9 mouse cellular contexts compared by ENCODE assay signal in the genomic region with DNA sequence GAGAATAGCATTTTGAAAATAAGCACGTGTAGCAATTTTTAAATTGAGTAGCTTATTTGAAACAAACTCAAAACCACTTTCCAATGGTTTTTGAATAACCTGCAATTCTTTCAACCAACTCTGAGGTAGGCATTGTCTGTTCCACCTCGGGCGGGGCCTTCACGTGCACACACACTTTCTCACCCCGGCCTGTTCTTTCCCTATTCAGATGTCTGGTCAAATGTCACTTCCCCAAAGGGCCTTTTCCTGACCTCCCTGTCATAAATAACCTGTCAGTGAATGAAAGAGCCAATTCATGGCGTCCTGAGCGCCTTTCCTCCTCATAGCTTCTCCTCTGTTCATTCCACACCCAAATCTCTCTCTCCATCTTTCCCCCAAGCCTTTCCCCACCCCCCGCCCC. TPM values are rescaled to one million over a fixed set of nuclear protein-coding genes. Genes with fewer than 3 reads are reported as not detected.
DNase-seq lines count a peak whose midpoint lies in the region; ATAC-seq and TF ChIP-seq lines count a peak whose summit lies in the region.
"Had no signal": no experiment of that assay in that cellular context is flagged by ENCODE, and none has a peak within 500 bp of the region (broad histone marks: within the 10 kb centered on the region; RNA-seq: fewer than 3 reads in every experiment).

No protein-coding gene starts in this region.

- no peak overlapping the region for H3K9ac ChIP-seq in lung, embryonic 14.5 days
- no peak overlapping the region for H3K9ac ChIP-seq in forebrain, embryonic 16.5 days (replicated peaks; ENCODE audit: low read depth, low read length)

- H3K27me3 ChIP-seq in heart, embryonic 10.5 days (ENCODE audit: insufficient read depth, poor library complexity, severe bottlenecking) = no peaks in the 10 kb centered on the region
- no peaks in the 10 kb centered on the region for H3K27me3 ChIP-seq in lung, embryonic 14.5 days (ENCODE audit: insufficient read depth, low read length)
- H3K27me3 ChIP-seq in forebrain, embryonic 16.5 days (replicated peaks; ENCODE audit: control insufficient read depth, insufficient read depth, low read length) = no peaks in the 10 kb centered on the region

- peaks cover 84% of the 10 kb centered on the region for H3K4me1 ChIP-seq in heart, embryonic 10.5 days
- H3K4me1 ChIP-seq in lung, embryonic 14.5 days (ENCODE audit: insufficient read depth) = peaks cover 71% of the 10 kb centered on the region
- peaks cover 13% of the 10 kb centered on the region for H3K4me1 ChIP-seq in forebrain, embryonic 16.5 days (replicated peaks; ENCODE audit: control insufficient read depth, insufficient read depth, low read length)

- 32% methylated on average over 8 of the region's 8 CpGs for WGBS in heart, embryonic 10.5 days
- WGBS in lung, embryonic 14.5 days = 23% methylated on average over 8 of the region's 8 CpGs
- 58% methylated on average over 8 of the region's 8 CpGs for WGBS in forebrain, embryonic 16.5 days

- no peak overlapping the region for H3K4me2 ChIP-seq in lung, embryonic 14.5 days
- no peak overlapping the region for H3K4me2 ChIP-seq in forebrain, embryonic 16.5 days (ENCODE audit: low read length)

- intact Hi-C loops in heart, postnatal 14 days (cut with DNase I) = no loop called here
- intact Hi-C loops in left cerebral cortex, postnatal 14 days (cut with DNase I) = no loop called here

- ATAC-seq in lung, embryonic 14.5 days (ENCODE audit: insufficient read depth) = no peak
- ATAC-seq in forebrain, embryonic 16.5 days = no peak

- TF ChIP-seq CTCF in lung, embryonic 14.5 days (IDR thresholded peaks at IDR 0.05; ENCODE audit: low read depth) = no peak

- H3K4me3 ChIP-seq in heart, embryonic 10.5 days = no peak overlapping the region
- no peak overlapping the region for H3K4me3 ChIP-seq in lung, embryonic 14.5 days (ENCODE audit: low read depth, low read length)
- no peak overlapping the region for H3K4me3 ChIP-seq in forebrain, embryonic 16.5 days (replicated peaks; ENCODE audit: low read length)

- H3K9me3 ChIP-seq in heart, embryonic 10.5 days = no peaks in the 10 kb centered on the region
- H3K9me3 ChIP-seq in lung, embryonic 14.5 days (ENCODE audit: low read depth, low read length) = no peaks in the 10 kb centered on the region
- no peaks in the 10 kb centered on the region for H3K9me3 ChIP-seq in forebrain, embryonic 16.5 days (ENCODE audit: control insufficient read depth, low read length)

- no peak for DNase-seq in heart, embryonic 10.5 days (ENCODE audit: low spot score)
- DNase-seq in heart, postnatal 14 days = no peak
- no peak for DNase-seq in lung, embryonic 14.5 days
- DNase-seq in lung, postnatal 10 days = no peak
- DNase-seq in forelimb bud, embryonic 11.5 days (ENCODE audit: low read depth, low spot score) = peak; percentile 81
- peak; percentile 88 for DNase-seq in mesoderm, embryonic 11.5 days (ENCODE audit: low read depth, low spot score)
- DNase-seq in left cerebral cortex, postnatal 14 days (ENCODE audit: low spot score in 2 of 2) = no peak
- DNase-seq: cerebellum, adult 11-12 months had no signal

- H3K27ac ChIP-seq in heart, embryonic 10.5 days = peak overlapping the region; percentile 98
- H3K27ac ChIP-seq in lung, embryonic 14.5 days (ENCODE audit: low read depth) = peak overlapping the region; percentile 96
- no peak overlapping the region for H3K27ac ChIP-seq in forebrain, embryonic 16.5 days (ENCODE audit: low read length)

- H3K36me3 ChIP-seq in heart, embryonic 10.5 days = no peaks in the 10 kb centered on the region
- no peaks in the 10 kb centered on the region for H3K36me3 ChIP-seq in lung, embryonic 14.5 days (ENCODE audit: insufficient read depth)
- H3K36me3 ChIP-seq in forebrain, embryonic 16.5 days (ENCODE audit: control insufficient read depth, insufficient read depth) = no peaks in the 10 kb centered on the region

RNA-seq across cellular contexts. Expression of gene Fignl1, which starts 24.3 kb away (rescaled TPM):
- polyA plus RNA-seq in heart, embryonic 10.5 days (2016; fragmentation: Nextera tagmentation; extraction: Ambion mirVana) = 94.9 and 96.4 TPM in 2 replicates
- 1 to 10 TPM; 1.0 to 2.3 TPM for total RNA-seq in heart, postnatal 14 days (2021)
- polyA plus RNA-seq in lung, embryonic 14.5 days (2014; fragmentation: Nextera tagmentation; extraction: Ambion mirVana) = 97.5 and 102 TPM in 2 replicates
- total RNA-seq in left cerebral cortex, postnatal 14 days (2021) = under 1 TPM; 0.70 to 0.81 TPM
- 25.5 and 28.6 TPM in 2 replicates for polyA plus RNA-seq in forebrain, embryonic 16.5 days (2015; fragmentation: Nextera tagmentation; extraction: Ambion mirVana)

Comparison
In these comparisons a context has a peak if more than half of its experiments do, and no peak if none do; other contexts are left out.
1. DNase-seq: peak in forelimb bud, embryonic 11.5 days (single experiment) and mesoderm, embryonic 11.5 days (single experiment); none in heart, embryonic 10.5 days (single experiment), heart, postnatal 14 days (0 of 2), lung, embryonic 14.5 days (single experiment), lung, postnatal 10 days (single experiment) and left cerebral cortex, postnatal 14 days (0 of 2).